Mouse (Mus musculus): Measurements from ENCODE around the gene Krtap3-3. TPM values are rescaled to one million over a fixed set of nuclear protein-coding genes. Genes with fewer than 3 reads are reported as not detected.

Gene Krtap3-3
- polyA plus RNA-seq, 1 experiment from 2014 or later = not detected

DNA sequence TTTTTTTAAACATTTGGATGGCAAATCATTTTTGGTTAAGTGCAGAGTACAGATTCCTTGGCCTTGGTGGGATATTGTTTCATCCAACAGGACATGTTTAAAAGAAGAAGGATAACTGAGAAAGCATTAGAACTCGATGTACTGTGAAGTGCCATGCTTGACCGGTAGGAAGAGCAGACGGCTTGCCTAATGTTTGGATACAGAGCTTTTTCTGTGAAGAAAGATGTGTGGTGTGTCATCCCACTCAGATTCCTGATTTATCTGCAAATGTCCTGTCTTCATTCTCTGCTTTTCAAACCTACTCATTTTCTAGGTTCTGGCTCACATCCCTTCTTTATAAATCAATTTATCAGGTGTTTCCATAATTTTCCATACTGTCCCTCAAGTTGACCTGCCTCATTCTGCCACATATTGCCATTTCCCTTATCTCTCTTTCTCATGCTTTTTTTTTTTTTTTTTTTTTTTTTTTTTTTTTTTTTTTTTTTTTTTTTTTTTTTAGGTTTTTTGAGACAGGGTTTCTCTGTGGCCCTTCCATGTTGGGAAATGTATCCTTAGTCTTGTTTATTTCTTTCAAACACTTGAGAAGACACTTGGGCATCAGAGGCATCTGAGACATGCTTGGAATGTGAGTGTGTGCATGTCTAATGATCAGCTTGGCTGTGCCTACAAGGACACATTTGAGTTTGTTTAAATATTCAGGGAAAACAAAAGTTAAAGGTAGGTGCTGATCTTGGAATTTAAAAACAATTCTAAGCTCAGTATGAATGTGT lies 7.5 kb upstream of the Krtap3-3 start:
- H3K27me3 ChIP-seq (ENCODE audit: insufficient read depth, low read length) = no peaks in the 10 kb centered on the region
- 46% methylated on average over 3 of the region's 3 CpGs for WGBS
- no peak overlapping the region for H3K9ac ChIP-seq (ENCODE audit: low read depth, low read length)
- H3K36me3 ChIP-seq (ENCODE audit: insufficient read depth, low read length) = no peaks in the 10 kb centered on the region
- H3K9me3 ChIP-seq (replicated peaks; ENCODE audit: low read length) = no peaks in the 10 kb centered on the region
- no peak overlapping the region for H3K4me3 ChIP-seq (replicated peaks; ENCODE audit: low read depth, low read length)
- no peak for DNase-seq (ENCODE audit: low spot score)
- no peak overlapping the region for H3K4me2 ChIP-seq (ENCODE audit: low read length)
- TF ChIP-seq CTCF (IDR thresholded peaks at IDR 0.05; ENCODE audit: low read depth) = no peak
- no peaks in the 10 kb centered on the region for H3K4me1 ChIP-seq (replicated peaks; ENCODE audit: insufficient read depth, low read length)
- H3K27ac ChIP-seq = no peak overlapping the region
- ATAC-seq (replicated peaks; ENCODE audit: low FRiP score, low read depth) = no peak

- H3K27ac ChIP-seq = no peak within 1 kb of the TSS
- DNase-seq (ENCODE audit: low spot score) (no peak), ATAC-seq (replicated peaks; ENCODE audit: low FRiP score, low read depth) (no peak)
- H3K9me3 ChIP-seq (replicated peaks; ENCODE audit: low read length) = no peaks in the 10 kb centered on the region
- H3K4me1 ChIP-seq (replicated peaks; ENCODE audit: insufficient read depth, low read length) = no peaks in the 10 kb centered on the region
- no peaks in the 10 kb centered on the region for H3K36me3 ChIP-seq (ENCODE audit: insufficient read depth, low read length)
- no peak within 1 kb of the TSS for H3K4me2 ChIP-seq (ENCODE audit: low read length)
- no peaks in the 10 kb centered on the region for H3K27me3 ChIP-seq (ENCODE audit: insufficient read depth, low read length)
- no peak within 1 kb of the TSS for H3K9ac ChIP-seq (ENCODE audit: low read depth, low read length)
- WGBS = 100% methylated on average over 1 of the region's 2 CpGs
- TF ChIP-seq CTCF (IDR thresholded peaks at IDR 0.05; ENCODE audit: low read depth) = no peak
- H3K4me3 ChIP-seq (replicated peaks; ENCODE audit: low read depth, low read length) = no peak within 1 kb of the TSS
Measured at GRCm38 (mm10) chr11:99556753-99557152, 6.1 kb upstream of the Krtap3-3 start, which contains the start of gene Krtap3-2. Gene Krtap3-2 (minus strand): TSS chr11:99556853.

DNA sequence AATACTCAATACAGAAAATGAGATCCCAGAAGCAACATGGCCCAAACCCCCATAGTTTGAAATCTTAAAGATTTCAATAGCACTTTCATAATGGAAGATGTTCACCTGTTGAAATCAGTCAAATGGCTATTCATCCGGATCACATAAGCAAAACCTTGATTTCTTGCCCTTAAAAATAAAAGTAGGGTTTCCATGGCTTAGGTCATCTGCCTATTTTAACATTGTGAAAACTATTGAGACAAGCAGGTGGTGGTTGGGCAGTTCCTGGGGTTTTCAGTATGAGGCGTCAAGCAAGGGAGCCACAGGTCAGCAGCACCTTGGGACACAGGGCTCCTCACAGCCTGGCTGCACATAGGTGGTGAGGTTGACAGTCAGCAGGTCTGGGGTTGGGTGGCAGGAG lies 5.5 kb upstream of the Krtap3-3 start:
- Histone ChIP-seq H3K4me2 (ENCODE audit: low read length) (no peak overlapping the region), H3K27me3 (ENCODE audit: insufficient read depth, low read length) (no peaks in the 10 kb centered on the region), H3K4me3 (replicated peaks; ENCODE audit: low read depth, low read length) (no peak overlapping the region), H3K27ac (no peak overlapping the region), H3K9ac (ENCODE audit: low read depth, low read length) (no peak overlapping the region), H3K4me1 (replicated peaks; ENCODE audit: insufficient read depth, low read length) (no peaks in the 10 kb centered on the region), H3K36me3 (ENCODE audit: insufficient read depth, low read length) (no peaks in the 10 kb centered on the region), H3K9me3 (replicated peaks; ENCODE audit: low read length) (no peaks in the 10 kb centered on the region)
- TF ChIP-seq CTCF (IDR thresholded peaks at IDR 0.05; ENCODE audit: low read depth) = no peak
- ATAC-seq (replicated peaks; ENCODE audit: low FRiP score, low read depth) (no peak), DNase-seq (ENCODE audit: low spot score) (no peak)
- WGBS = 79% methylated on average over 2 of the region's 2 CpGs

GRCm38 (mm10) chr11:99547892-99548291 lies 2.8 kb downstream of the Krtap3-3 start:
- ATAC-seq (replicated peaks; ENCODE audit: low FRiP score, low read depth) = no peak
- TF ChIP-seq CTCF (IDR thresholded peaks at IDR 0.05; ENCODE audit: low read depth) = 0 out of 2 replicates have a peak, but pooled peaks have one; percentile 7
- H3K9ac ChIP-seq (ENCODE audit: low read depth, low read length) = no peak overlapping the region

GRCm38 (mm10) chr11:99539721-99540120 lies 10.9 kb downstream of the Krtap3-3 start:
- no peak overlapping the region for H3K4me3 ChIP-seq (replicated peaks; ENCODE audit: low read depth, low read length)
- no peak overlapping the region for H3K9ac ChIP-seq (ENCODE audit: low read depth, low read length)
- no peaks in the 10 kb centered on the region for H3K27me3 ChIP-seq (ENCODE audit: insufficient read depth, low read length)
- H3K4me1 ChIP-seq (replicated peaks; ENCODE audit: insufficient read depth, low read length) = no peaks in the 10 kb centered on the region
- DNase-seq (ENCODE audit: low spot score) = peak; percentile 40
- no peaks in the 10 kb centered on the region for H3K36me3 ChIP-seq (ENCODE audit: insufficient read depth, low read length)
- no peak for TF ChIP-seq CTCF (IDR thresholded peaks at IDR 0.05; ENCODE audit: low read depth)
- 26% methylated on average over 9 of the region's 9 CpGs for WGBS
- H3K27ac ChIP-seq = no peak overlapping the region
- ATAC-seq (replicated peaks; ENCODE audit: low FRiP score, low read depth) = no peak
- H3K4me2 ChIP-seq (ENCODE audit: low read length) = no peak overlapping the region
- H3K9me3 ChIP-seq (replicated peaks; ENCODE audit: low read length) = no peaks in the 10 kb centered on the region

More at GRCm38 (mm10) chr11:99547892-99548291, 2.8 kb downstream of the Krtap3-3 start:
- H3K4me1 ChIP-seq (replicated peaks; ENCODE audit: insufficient read depth, low read length) = no peaks in the 10 kb centered on the region
- no peaks in the 10 kb centered on the region for H3K9me3 ChIP-seq (replicated peaks; ENCODE audit: low read length)
- no peak overlapping the region for H3K27ac ChIP-seq
- H3K4me2 ChIP-seq (ENCODE audit: low read length) = no peak overlapping the region
- H3K4me3 ChIP-seq (replicated peaks; ENCODE audit: low read depth, low read length) = no peak overlapping the region
- no peak for DNase-seq (ENCODE audit: low spot score)
- no peaks in the 10 kb centered on the region for H3K27me3 ChIP-seq (ENCODE audit: insufficient read depth, low read length)
- H3K36me3 ChIP-seq (ENCODE audit: insufficient read depth, low read length) = no peaks in the 10 kb centered on the region

GRCm38 (mm10) chr11:99521288-99521860 lies 29.3 kb downstream of the Krtap3-3 start, which contains the start of gene Krt39:
Gene Krt39 (minus strand): TSS chr11:99521338.
- Histone ChIP-seq H3K9me3 (replicated peaks; ENCODE audit: low read length) (no peaks in the 10 kb centered on the region), H3K4me3 (replicated peaks; ENCODE audit: low read depth, low read length) (no peak within 1 kb of the TSS), H3K4me2 (ENCODE audit: low read length) (no peak within 1 kb of the TSS), H3K27me3 (ENCODE audit: insufficient read depth, low read length) (no peaks in the 10 kb centered on the region), H3K4me1 (replicated peaks; ENCODE audit: insufficient read depth, low read length) (no peaks in the 10 kb centered on the region), H3K9ac (ENCODE audit: low read depth, low read length) (no peak within 1 kb of the TSS), H3K27ac (no peak within 1 kb of the TSS), H3K36me3 (ENCODE audit: insufficient read depth, low read length) (no peaks in the 10 kb centered on the region)
- WGBS = 9% methylated on average over 13 of the region's 13 CpGs
- DNase-seq (ENCODE audit: low spot score) (peak; percentile 15), ATAC-seq (replicated peaks; ENCODE audit: low FRiP score, low read depth) (no peak)
- no peak for TF ChIP-seq CTCF (IDR thresholded peaks at IDR 0.05; ENCODE audit: low read depth)

Data from kidney, postnatal 0 days (tissue).